Mouse (Mus musculus): ENCODE measurements at regions not wholly inside any gene's neighbourhood (a gene's known extent, or its start where the extent isn't known, plus 50 kb on each side); places are given as distances from the start of the nearest gene placed in this dataset.
A peak's percentile ranks its signal among the peaks of the same experiment; 100 is the strongest.

DNA sequence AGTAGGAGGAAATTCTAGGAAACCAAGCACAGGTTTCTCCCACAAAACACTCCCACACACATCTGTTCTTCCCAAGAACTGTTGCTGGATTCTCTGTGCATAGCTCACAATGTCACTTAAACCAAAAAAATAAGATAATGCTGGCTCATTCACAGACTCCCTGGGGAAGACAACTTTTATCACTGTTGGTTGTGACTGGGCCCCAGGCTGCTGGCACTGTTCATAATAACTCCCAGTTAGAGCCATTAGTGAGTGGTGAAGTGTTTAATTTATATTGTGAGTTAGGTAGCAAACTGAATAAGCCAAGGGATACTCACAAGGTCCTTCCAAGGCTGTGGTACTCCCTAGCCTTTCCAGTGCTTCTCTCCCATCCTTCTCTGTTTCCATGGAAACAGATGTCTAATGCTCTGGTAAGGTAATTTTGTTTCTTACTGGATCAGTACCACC is 430.9 kb downstream of the 4930474N05Rik start:
- Histone ChIP-seq H3K79me2 (ENCODE audit: control insufficient read depth, insufficient read depth) (no peaks in the 10 kb centered on the region), H3K27me3 (ENCODE audit: control insufficient read depth, insufficient read depth, insufficient read length) (no peaks in the 10 kb centered on the region), H3K36me3 (ENCODE audit: control insufficient read depth, insufficient read depth) (no peaks in the 10 kb centered on the region), H3K4me3 (no peak overlapping the region), H3ac (ENCODE audit: control insufficient read depth, insufficient read length) (no peak overlapping the region), H3K4me2 (ENCODE audit: low read depth) (no peak overlapping the region)
- TF ChIP-seq MYOG (IDR thresholded peaks at IDR 0.05; ENCODE audit: control insufficient read depth in 1 of 3, insufficient read depth in 1 of 3, insufficient read length in 2 of 3, low read depth in 2 of 3) (no peak), USF1 (IDR thresholded peaks at IDR 0.05; ENCODE audit: low read depth) (no peak), SRF (IDR thresholded peaks at IDR 0.05; ENCODE audit: control insufficient read depth, insufficient read length, low read depth) (no peak), REST (IDR thresholded peaks at IDR 0.05; ENCODE audit: insufficient read depth, insufficient read length) (no peak), TCF3 (IDR thresholded peaks at IDR 0.05; ENCODE audit: insufficient read length, low read depth) (no peak), CEBPB (IDR thresholded peaks at IDR 0.05; ENCODE audit: insufficient read depth, poor library complexity, severe bottlenecking) (no peak)

DNA sequence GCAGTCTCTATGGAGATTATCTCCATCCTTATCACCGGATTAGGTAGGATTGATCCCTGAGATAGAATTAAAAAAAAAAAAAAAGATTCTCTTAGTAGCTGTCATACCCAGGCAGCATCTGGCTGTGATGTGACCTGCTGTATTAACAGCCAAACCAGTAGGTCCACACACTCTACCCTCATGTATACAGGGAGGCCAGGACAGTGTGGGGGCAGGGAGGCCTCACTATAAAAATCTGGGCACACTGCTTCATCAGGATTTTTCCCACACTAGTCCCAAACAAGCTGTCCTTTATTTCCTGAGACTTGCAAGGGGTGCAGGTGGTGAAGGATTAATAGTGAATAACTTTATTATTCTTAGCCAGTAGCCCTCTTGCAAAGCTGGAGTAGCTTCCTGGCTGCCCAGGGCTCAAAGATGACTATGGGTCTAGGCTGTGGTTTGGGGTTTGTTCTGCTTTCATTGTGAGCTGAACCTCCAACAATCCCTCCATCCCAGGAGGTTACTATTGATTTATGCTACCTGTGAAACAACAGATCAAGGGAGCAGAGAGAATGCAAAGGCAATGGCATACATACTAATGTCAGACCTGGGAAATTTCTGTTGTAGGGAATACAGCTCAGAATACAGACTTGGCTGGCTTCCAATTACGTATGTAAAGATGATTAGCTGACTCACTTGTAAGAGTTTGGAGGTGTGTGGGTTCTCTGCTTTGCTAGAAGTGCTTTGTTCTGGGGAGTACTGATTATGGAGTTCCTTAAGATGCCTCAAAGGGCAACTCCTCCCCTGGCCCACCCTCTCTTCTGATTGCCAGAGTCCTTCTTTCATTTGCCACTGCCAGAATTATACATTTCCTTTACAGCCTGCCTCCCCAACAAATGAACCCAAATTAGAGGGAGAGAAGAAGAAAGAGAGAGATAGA is 407.6 kb downstream of the 4930474N05Rik start:
- no peak overlapping the region for H3ac ChIP-seq (ENCODE audit: control insufficient read depth, insufficient read length)
- no peaks in the 10 kb centered on the region for H3K36me3 ChIP-seq (ENCODE audit: control insufficient read depth, insufficient read depth)
- TF ChIP-seq MAX (IDR thresholded peaks at IDR 0.05; ENCODE audit: low read depth) (no peak), REST (IDR thresholded peaks at IDR 0.05; ENCODE audit: insufficient read depth, insufficient read length) (no peak), POLR2A (IDR thresholded peaks at IDR 0.05; ENCODE audit: insufficient read length, low read depth) (no peak), MYOD1 (IDR thresholded peaks at IDR 0.05; ENCODE audit: control insufficient read depth in 1 of 3, insufficient read length in 2 of 3, low read depth in 2 of 3) (no peak), USF1 (IDR thresholded peaks at IDR 0.05; ENCODE audit: low read depth) (no peak), E2F4 (IDR thresholded peaks at IDR 0.05; ENCODE audit: insufficient read depth) (no peak), POLR2AphosphoS2 (IDR thresholded peaks at IDR 0.05; ENCODE audit: insufficient read length, low read depth) (no peak), TCF3 (IDR thresholded peaks at IDR 0.05; ENCODE audit: insufficient read length, low read depth) (no peak), MYOG (IDR thresholded peaks at IDR 0.05; ENCODE audit: control insufficient read depth in 1 of 3, insufficient read depth in 1 of 3, insufficient read length in 2 of 3, low read depth in 2 of 3) (no peak), TCF12 (IDR thresholded peaks at IDR 0.05; ENCODE audit: insufficient read depth, poor library complexity, severe bottlenecking) (no peak), CEBPB (IDR thresholded peaks at IDR 0.05; ENCODE audit: insufficient read depth, poor library complexity, severe bottlenecking) (no peak), SRF (IDR thresholded peaks at IDR 0.05; ENCODE audit: control insufficient read depth, insufficient read length, low read depth) (no peak)
- H3K79me2 ChIP-seq (ENCODE audit: control insufficient read depth, insufficient read depth) = no peaks in the 10 kb centered on the region
- H3K4me3 ChIP-seq = no peak overlapping the region
- peak overlapping the region; percentile 16 for H3K4me2 ChIP-seq (ENCODE audit: low read depth)
- no peaks in the 10 kb centered on the region for H3K27me3 ChIP-seq (ENCODE audit: control insufficient read depth, insufficient read depth, insufficient read length)

DNA sequence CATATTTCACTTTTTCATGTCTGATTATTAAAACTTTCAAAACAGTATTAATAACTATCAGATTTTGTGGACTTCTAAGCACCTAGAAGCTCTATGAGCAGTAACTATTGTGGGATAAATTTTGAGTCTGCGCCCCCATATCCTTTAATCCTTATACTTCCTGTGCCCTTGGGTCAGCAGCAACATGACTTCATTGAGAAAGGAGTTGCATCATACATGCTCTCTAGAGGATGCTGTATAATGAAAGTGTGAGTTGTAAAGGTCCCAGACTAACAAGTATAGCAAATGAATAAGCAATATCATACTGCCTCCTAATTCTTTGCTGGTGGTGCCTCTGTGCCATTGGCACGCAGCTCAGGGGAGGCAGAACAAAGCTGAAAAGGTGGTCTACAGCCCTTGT is 404.6 kb downstream of the 4930474N05Rik start:
- Histone ChIP-seq H3K79me2 (ENCODE audit: control insufficient read depth, insufficient read depth) (no peaks in the 10 kb centered on the region), H3ac (ENCODE audit: control insufficient read depth, insufficient read length) (no peak overlapping the region), H3K36me3 (ENCODE audit: control insufficient read depth, insufficient read depth) (no peaks in the 10 kb centered on the region), H3K4me3 (no peak overlapping the region), H3K27me3 (ENCODE audit: control insufficient read depth, insufficient read depth, insufficient read length) (no peaks in the 10 kb centered on the region), H3K4me2 (ENCODE audit: low read depth) (peak overlapping the region; percentile 26)
- TF ChIP-seq REST (IDR thresholded peaks at IDR 0.05; ENCODE audit: insufficient read depth, insufficient read length) (no peak), CEBPB (IDR thresholded peaks at IDR 0.05; ENCODE audit: insufficient read depth, poor library complexity, severe bottlenecking) (peak; percentile 91)

DNA sequence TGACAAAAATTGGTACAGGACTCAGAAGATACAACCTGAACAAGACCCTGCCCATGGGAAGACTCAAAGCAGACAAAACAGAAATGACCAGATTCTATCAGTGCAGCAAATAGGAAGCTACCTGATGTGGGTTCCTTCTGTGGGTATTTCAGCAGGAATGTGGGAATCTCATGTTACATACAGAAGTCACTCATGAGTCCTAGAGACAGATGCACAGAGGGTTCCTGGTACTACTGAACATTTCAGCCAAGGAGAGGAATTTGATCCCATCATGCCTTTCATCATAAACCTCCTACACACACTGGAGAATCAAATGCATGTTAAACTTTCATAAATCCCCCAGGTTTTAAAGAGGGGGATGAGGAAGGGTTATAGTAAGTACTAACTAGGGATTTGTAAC is 390.8 kb downstream of the 4930474N05Rik start:
- peak overlapping the region; percentile 39 for H3K4me2 ChIP-seq (ENCODE audit: low read depth)

DNA sequence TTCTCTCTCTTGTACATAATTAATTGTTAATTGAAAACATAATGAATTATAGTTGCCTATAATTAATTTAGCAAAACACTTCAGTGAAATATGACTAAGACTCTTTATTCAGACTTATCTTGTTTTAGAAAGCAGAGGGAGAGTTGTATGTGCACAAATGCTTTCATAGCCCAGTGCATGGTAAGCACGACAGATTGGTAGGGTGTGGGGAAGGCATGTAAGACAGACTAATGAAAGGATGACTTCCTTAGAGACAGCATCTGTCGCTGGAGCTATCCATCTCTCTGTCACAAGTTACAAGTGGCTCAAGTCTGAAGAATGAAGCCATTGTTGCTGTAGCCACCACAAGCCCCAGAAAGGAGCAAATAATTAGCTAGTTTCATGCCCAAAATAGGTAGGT is 376.9 kb downstream of the 4930474N05Rik start:
- H3K79me2 ChIP-seq (ENCODE audit: control insufficient read depth, insufficient read depth) = no peaks in the 10 kb centered on the region
- H3ac ChIP-seq (ENCODE audit: control insufficient read depth, insufficient read length) = no peak overlapping the region
- no peak overlapping the region for H3K4me3 ChIP-seq
- no peak overlapping the region for H3K4me2 ChIP-seq (ENCODE audit: low read depth)
- no peaks in the 10 kb centered on the region for H3K36me3 ChIP-seq (ENCODE audit: control insufficient read depth, insufficient read depth)
- TF ChIP-seq SRF (IDR thresholded peaks at IDR 0.05; ENCODE audit: control insufficient read depth, insufficient read length, low read depth) (no peak), REST (IDR thresholded peaks at IDR 0.05; ENCODE audit: insufficient read depth, insufficient read length) (no peak), MAX (IDR thresholded peaks at IDR 0.05; ENCODE audit: low read depth) (no peak), TCF12 (IDR thresholded peaks at IDR 0.05; ENCODE audit: insufficient read depth, poor library complexity, severe bottlenecking) (no peak), MYOG (IDR thresholded peaks at IDR 0.05; ENCODE audit: control insufficient read depth in 1 of 3, insufficient read depth in 1 of 3, insufficient read length in 2 of 3, low read depth in 2 of 3) (no peak), POLR2AphosphoS2 (IDR thresholded peaks at IDR 0.05; ENCODE audit: insufficient read length, low read depth) (no peak), MYOD1 (IDR thresholded peaks at IDR 0.05; ENCODE audit: control insufficient read depth in 1 of 3, insufficient read length in 2 of 3, low read depth in 2 of 3) (no peak), POLR2A (IDR thresholded peaks at IDR 0.05; ENCODE audit: insufficient read length, low read depth) (no peak)
- no peaks in the 10 kb centered on the region for H3K27me3 ChIP-seq (ENCODE audit: control insufficient read depth, insufficient read depth, insufficient read length)

More for the DNA sequence above, 390.8 kb downstream of the 4930474N05Rik start:
- Histone ChIP-seq H3ac (ENCODE audit: control insufficient read depth, insufficient read length) (no peak overlapping the region), H3K36me3 (ENCODE audit: control insufficient read depth, insufficient read depth) (no peaks in the 10 kb centered on the region), H3K79me2 (ENCODE audit: control insufficient read depth, insufficient read depth) (no peaks in the 10 kb centered on the region), H3K4me3 (no peak overlapping the region), H3K27me3 (ENCODE audit: control insufficient read depth, insufficient read depth, insufficient read length) (no peaks in the 10 kb centered on the region)
- TF ChIP-seq TCF3 (IDR thresholded peaks at IDR 0.05; ENCODE audit: insufficient read length, low read depth) (no peak), MYOD1 (IDR thresholded peaks at IDR 0.05; ENCODE audit: control insufficient read depth in 1 of 3, insufficient read length in 2 of 3, low read depth in 2 of 3) (peak; percentile 45 to 71 (median 62))
